7 mouse cellular contexts compared by ENCODE assay signal in the genomic region with DNA sequence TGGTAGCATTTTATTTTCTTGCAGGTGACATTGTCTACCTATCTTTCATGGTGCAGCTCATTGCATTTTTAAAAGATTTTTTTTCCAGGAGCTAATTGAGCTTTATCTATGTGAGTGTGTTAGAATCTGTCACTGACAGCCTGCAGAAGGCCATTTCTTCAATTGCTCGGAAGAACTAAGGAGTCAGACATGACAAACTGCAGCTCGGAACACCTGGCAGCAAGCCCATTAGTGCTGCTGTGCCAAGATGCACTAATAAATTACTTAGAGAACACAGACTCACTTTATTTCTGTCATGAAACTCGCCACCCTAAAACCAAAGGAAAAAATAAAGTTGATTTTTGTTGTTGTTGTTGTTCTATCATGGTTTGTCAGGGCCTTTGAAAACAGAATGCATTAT.
DNase-seq lines count a peak whose midpoint lies in the region; TF ChIP-seq lines count a peak whose summit lies in the region.

No protein-coding gene starts in this region.

- TF ChIP-seq POLR2A in brain, embryonic 14.5 days (IDR thresholded peaks at IDR 0.05; ENCODE audit: borderline replicate concordance, extremely low read depth, insufficient read depth, insufficient read length, poor library complexity, severe bottlenecking) = no peak

- DNase-seq in layer of hippocampus, adult 18-20 months (ENCODE audit: low spot score in 2 of 2) = peak; percentile 5 to 8
- no peak for DNase-seq in layer of hippocampus, adult 9-11 months
- DNase-seq in adrenal gland, adult (ENCODE audit: inconsistent age in 2 of 2, low spot score in 1 of 2) = peak; percentile 80 to 94
- DNase-seq in brain, embryonic 14.5 days (ENCODE audit: low read depth) = peak; percentile 89
- peak; percentile 78 to 86 for DNase-seq in kidney, postnatal 36 days
- DNase-seq in urinary bladder, postnatal 36 days (ENCODE audit: low spot score in 2 of 2) = peak; percentile 10 to 48
- no peak for DNase-seq in frontal cortex, postnatal 36 days (ENCODE audit: low spot score in 2 of 2)

- no peak for TF ChIP-seq CTCF in brain, embryonic 14.5 days (IDR thresholded peaks at IDR 0.05; ENCODE audit: borderline replicate concordance, extremely low read depth, insufficient read depth, insufficient read length)

Comparison
In these comparisons a context has a peak if more than half of its experiments do, and no peak if none do; other contexts are left out.
1. DNase-seq: peak in layer of hippocampus, adult 18-20 months (2 of 2), adrenal gland, adult (2 of 2), brain, embryonic 14.5 days (single experiment), kidney, postnatal 36 days (2 of 2) and urinary bladder, postnatal 36 days (2 of 2); none in layer of hippocampus, adult 9-11 months (single experiment) and frontal cortex, postnatal 36 days (0 of 2).